Mouse (Mus musculus): ENCODE results near the gene Gcsam. TPM values are rescaled to one million over a fixed set of nuclear protein-coding genes. Genes with fewer than 3 reads are reported as not detected.

Gene Gcsam
- polyA plus RNA-seq, 1 experiment = not detected

DNA sequence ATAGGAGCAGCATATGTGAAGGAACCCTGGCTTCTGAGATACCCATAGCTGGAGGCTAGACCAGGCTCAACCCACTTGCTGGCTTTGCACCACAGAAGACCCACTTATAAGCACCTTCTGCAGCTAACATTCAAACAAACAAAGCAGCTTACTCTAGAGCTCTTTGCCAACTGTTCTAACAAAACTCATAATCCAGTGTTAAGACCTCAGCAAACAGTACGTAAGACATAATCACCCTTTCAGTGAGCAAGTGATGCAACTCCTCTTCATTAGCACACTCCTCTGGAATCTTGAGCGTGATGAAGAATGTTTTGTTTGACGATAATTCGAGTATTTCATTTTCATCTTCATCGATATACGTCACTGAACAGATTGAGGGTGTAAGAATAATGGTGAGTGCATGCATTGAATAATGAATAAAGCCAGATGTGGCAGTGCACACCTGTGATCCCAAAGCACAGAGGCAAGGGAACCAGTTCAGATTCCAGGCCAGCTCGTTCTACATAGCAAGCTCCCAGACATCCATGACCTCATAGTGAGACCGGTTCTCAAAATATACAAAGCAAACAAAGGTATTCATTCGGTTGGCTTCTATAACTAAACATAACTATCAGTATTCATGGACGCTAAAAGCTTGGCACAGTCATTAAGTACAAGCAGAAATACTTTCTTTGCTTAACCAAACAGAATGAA lies 30.0 kb downstream of the Gcsam start:
- Histone ChIP-seq H3K4me3 (replicated peaks) (no peak overlapping the region), H3K36me3 (ENCODE audit: control insufficient read depth) (no peaks in the 10 kb centered on the region), H3K9me3 (ENCODE audit: control insufficient read depth, low read length) (no peaks in the 10 kb centered on the region), H3K27me3 (ENCODE audit: control insufficient read depth) (no peaks in the 10 kb centered on the region), H3K4me1 (ENCODE audit: control insufficient read depth) (no peaks in the 10 kb centered on the region)
- no peak for TF ChIP-seq TAL1 (IDR thresholded peaks at IDR 0.05; ENCODE audit: low read length)
- no peak for TF ChIP-seq GATA1 (IDR thresholded peaks at IDR 0.05; ENCODE audit: low read length)

DNA sequence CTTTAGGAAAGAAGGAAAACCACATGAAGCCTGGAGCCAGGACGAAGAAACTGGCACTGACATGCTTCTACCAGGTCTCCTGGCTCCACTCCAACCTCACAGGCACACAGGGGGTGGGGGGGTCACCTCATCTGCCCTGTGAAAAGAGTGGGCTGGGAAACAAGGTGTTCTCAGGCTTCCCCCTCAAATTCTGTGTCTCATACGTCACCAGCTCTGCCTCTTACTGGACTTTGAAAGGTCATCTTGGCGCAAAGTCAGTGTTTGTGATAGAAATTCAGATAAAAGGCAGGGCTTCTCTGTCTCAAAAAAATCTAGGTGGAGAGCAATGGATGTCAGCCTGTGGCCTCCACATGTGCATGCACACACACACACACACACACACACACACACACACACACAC lies 31.1 kb downstream of the Gcsam start:
- H3K27me3 ChIP-seq (ENCODE audit: control insufficient read depth) = no peaks in the 10 kb centered on the region
- H3K9me3 ChIP-seq (ENCODE audit: control insufficient read depth, low read length) = no peaks in the 10 kb centered on the region
- no peak for TF ChIP-seq TAL1 (IDR thresholded peaks at IDR 0.05; ENCODE audit: low read length)
- TF ChIP-seq GATA1 (IDR thresholded peaks at IDR 0.05; ENCODE audit: low read length) = no peak
- no peaks in the 10 kb centered on the region for H3K36me3 ChIP-seq (ENCODE audit: control insufficient read depth)
- no peak overlapping the region for H3K4me3 ChIP-seq (replicated peaks)
- H3K4me1 ChIP-seq (ENCODE audit: control insufficient read depth) = no peaks in the 10 kb centered on the region

GRCm38 (mm10) chr16:45643944-45644343 lies 33.8 kb downstream of the Gcsam start:
- no peak overlapping the region for H3K4me3 ChIP-seq (replicated peaks)
- H3K4me1 ChIP-seq (ENCODE audit: control insufficient read depth) = no peaks in the 10 kb centered on the region
- no peaks in the 10 kb centered on the region for H3K27me3 ChIP-seq (ENCODE audit: control insufficient read depth)
- no peaks in the 10 kb centered on the region for H3K9me3 ChIP-seq (ENCODE audit: control insufficient read depth, low read length)
- TF ChIP-seq TAL1 (IDR thresholded peaks at IDR 0.05; ENCODE audit: low read length) = no peak
- no peak for TF ChIP-seq GATA1 (IDR thresholded peaks at IDR 0.05; ENCODE audit: low read length)
- H3K36me3 ChIP-seq (ENCODE audit: control insufficient read depth) = no peaks in the 10 kb centered on the region

DNA sequence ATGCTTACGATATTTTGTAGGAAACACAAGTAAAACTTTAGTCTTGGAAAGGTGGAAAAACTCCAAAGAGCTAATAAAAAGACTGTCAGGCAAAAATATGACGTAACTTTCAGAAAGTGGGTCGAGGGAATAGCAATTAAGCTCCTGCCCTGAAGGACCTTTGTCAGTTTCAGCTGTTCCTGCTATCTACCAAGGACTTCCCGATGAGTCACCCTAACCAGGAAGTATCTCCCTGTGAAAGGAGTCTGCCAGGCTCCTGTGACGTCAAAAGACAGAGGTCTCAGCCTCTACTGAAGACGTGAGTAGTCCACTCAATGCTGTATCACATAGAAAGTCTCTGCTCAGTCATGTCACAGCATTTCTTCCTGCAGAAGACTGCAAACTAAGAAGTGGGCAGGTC lies 34.2 kb downstream of the Gcsam start:
- Histone ChIP-seq H3K4me3 (replicated peaks) (no peak overlapping the region), H3K27me3 (ENCODE audit: control insufficient read depth) (no peaks in the 10 kb centered on the region), H3K9me3 (ENCODE audit: control insufficient read depth, low read length) (no peaks in the 10 kb centered on the region), H3K4me1 (ENCODE audit: control insufficient read depth) (no peaks in the 10 kb centered on the region), H3K36me3 (ENCODE audit: control insufficient read depth) (no peaks in the 10 kb centered on the region)
- TF ChIP-seq TAL1 (IDR thresholded peaks at IDR 0.05; ENCODE audit: low read length) = no peak
- TF ChIP-seq GATA1 (IDR thresholded peaks at IDR 0.05; ENCODE audit: low read length) = no peak

DNA sequence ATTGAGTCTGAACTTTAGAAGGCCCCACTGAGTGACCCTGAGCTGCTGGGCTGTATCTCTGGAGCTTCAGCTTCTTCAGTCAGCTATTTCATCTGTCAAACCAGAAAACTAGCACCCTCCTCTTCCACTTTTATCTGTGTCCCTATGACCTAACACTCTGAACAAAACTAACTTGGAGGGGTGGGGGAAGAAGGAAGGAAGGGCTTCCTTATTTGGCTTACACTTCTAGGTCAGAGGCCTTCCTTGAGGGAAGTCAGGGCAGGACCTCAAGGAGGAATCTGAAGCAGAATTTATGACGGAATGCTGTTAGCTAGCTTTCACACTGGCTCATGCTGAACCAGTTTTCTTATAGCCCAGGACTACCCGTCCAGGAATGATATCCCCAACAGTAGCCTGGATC lies 41.3 kb downstream of the Gcsam start:
- Histone ChIP-seq H3K36me3 (ENCODE audit: control insufficient read depth) (no peaks in the 10 kb centered on the region), H3K4me1 (ENCODE audit: control insufficient read depth) (peaks cover 6% of the 10 kb centered on the region), H3K4me3 (replicated peaks) (no peak overlapping the region), H3K9me3 (ENCODE audit: control insufficient read depth, low read length) (no peaks in the 10 kb centered on the region), H3K27me3 (ENCODE audit: control insufficient read depth) (peaks cover 5% of the 10 kb centered on the region)
- no peak for TF ChIP-seq GATA1 (IDR thresholded peaks at IDR 0.05; ENCODE audit: low read length)

GRCm38 (mm10) chr16:45653009-45653933 lies 43.1 kb downstream of the Gcsam start:
- Histone ChIP-seq H3K27me3 (ENCODE audit: control insufficient read depth) (peaks cover 5% of the 10 kb centered on the region), H3K4me3 (replicated peaks) (peak overlapping the region; percentile 26), H3K4me1 (ENCODE audit: control insufficient read depth) (peaks cover 11% of the 10 kb centered on the region), H3K9me3 (ENCODE audit: control insufficient read depth, low read length) (no peaks in the 10 kb centered on the region), H3K36me3 (ENCODE audit: control insufficient read depth) (no peaks in the 10 kb centered on the region)
- TF ChIP-seq GATA1 (IDR thresholded peaks at IDR 0.05; ENCODE audit: low read length) (no peak), TAL1 (IDR thresholded peaks at IDR 0.05; ENCODE audit: low read length) (no peak)

DNA sequence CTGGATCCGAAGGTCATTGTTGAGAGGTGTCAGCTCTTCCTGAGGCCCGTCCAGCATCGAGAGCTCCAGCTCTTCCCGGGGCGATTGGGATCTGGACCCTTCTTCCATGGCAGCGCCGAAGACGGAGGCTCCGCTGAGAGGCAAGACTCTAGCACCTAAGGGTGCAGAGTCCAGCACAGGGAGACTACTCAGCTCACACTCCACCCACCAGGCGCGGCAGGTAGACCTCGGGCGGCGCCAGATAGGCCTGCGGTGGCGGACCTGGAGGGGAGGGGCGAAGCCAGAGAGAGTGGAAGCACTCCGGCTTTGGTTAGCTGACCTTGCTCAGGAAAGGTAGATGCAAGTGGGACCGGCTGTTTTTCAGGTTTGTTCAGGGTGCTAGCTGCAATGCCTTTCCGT lies 43.8 kb downstream of the Gcsam start, which contains the start of gene BC016579:
Gene BC016579, minus strand, starts transcription at position 135 of the 399 bp plus-strand sequence.
- no peak for TF ChIP-seq TAL1 (IDR thresholded peaks at IDR 0.05; ENCODE audit: low read length)
- no peak for TF ChIP-seq GATA1 (IDR thresholded peaks at IDR 0.05; ENCODE audit: low read length)
- peaks cover 11% of the 10 kb centered on the region for H3K4me1 ChIP-seq (ENCODE audit: control insufficient read depth)
- H3K9me3 ChIP-seq (ENCODE audit: control insufficient read depth, low read length) = no peaks in the 10 kb centered on the region
- H3K4me3 ChIP-seq (replicated peaks) = peak within 1 kb of the TSS; percentile 26
- H3K27me3 ChIP-seq (ENCODE audit: control insufficient read depth) = peaks cover 5% of the 10 kb centered on the region
- no peaks in the 10 kb centered on the region for H3K36me3 ChIP-seq (ENCODE audit: control insufficient read depth)

GRCm38 (mm10) chr16:45654465-45654864 lies 44.3 kb downstream of the Gcsam start:
- Histone ChIP-seq H3K4me3 (replicated peaks) (no peak overlapping the region), H3K27me3 (ENCODE audit: control insufficient read depth) (peaks cover 5% of the 10 kb centered on the region), H3K36me3 (ENCODE audit: control insufficient read depth) (no peaks in the 10 kb centered on the region), H3K9me3 (ENCODE audit: control insufficient read depth, low read length) (no peaks in the 10 kb centered on the region), H3K4me1 (ENCODE audit: control insufficient read depth) (peaks cover 11% of the 10 kb centered on the region)
- TF ChIP-seq GATA1 (IDR thresholded peaks at IDR 0.05; ENCODE audit: low read length) = no peak
- TF ChIP-seq TAL1 (IDR thresholded peaks at IDR 0.05; ENCODE audit: low read length) = no peak

GRCm38 (mm10) chr16:45657574-45658159 lies 47.5 kb downstream of the Gcsam start:
- Histone ChIP-seq H3K4me1 (ENCODE audit: control insufficient read depth) (peaks cover 11% of the 10 kb centered on the region), H3K4me3 (replicated peaks) (no peak overlapping the region), H3K27me3 (ENCODE audit: control insufficient read depth) (peaks cover 5% of the 10 kb centered on the region), H3K9me3 (ENCODE audit: control insufficient read depth, low read length) (no peaks in the 10 kb centered on the region), H3K36me3 (ENCODE audit: control insufficient read depth) (no peaks in the 10 kb centered on the region)
- TF ChIP-seq GATA1 (IDR thresholded peaks at IDR 0.05; ENCODE audit: low read length) (no peak), TAL1 (IDR thresholded peaks at IDR 0.05; ENCODE audit: low read length) (no peak)

Data from erythroblast, embryonic 14.5 days (primary cell).